ENCODE assay signal across 8 mouse cellular contexts in genomic region chr5:109924129-109924528, GRCm38 (mm10). TPM values are rescaled to one million over a fixed set of nuclear protein-coding genes. Genes with fewer than 3 reads are reported as not detected.
DNase-seq lines count a peak whose midpoint lies in the region; ATAC-seq and TF ChIP-seq lines count a peak whose summit lies in the region.
"Not testable (repeated sequence)": the region's sequence is repeated elsewhere in the genome, so short reads cannot be mapped to it uniquely, and the experiment has no call there.

No protein-coding gene starts in this region.

- H3ac ChIP-seq in C2C12 (ENCODE audit: control insufficient read depth, insufficient read length, low read depth): not testable (repeated sequence)

- ATAC-seq in heart, embryonic 15.5 days (replicated peaks; ENCODE audit: insufficient number of reproducible peaks, insufficient read depth, low FRiP score, low read depth); liver, embryonic 11.5 days (replicated peaks; ENCODE audit: low FRiP score); midbrain, embryonic 11.5 days (ENCODE audit: low FRiP score): not testable (repeated sequence)

- TF ChIP-seq POLR2A in brain, embryonic 14.5 days (IDR thresholded peaks at IDR 0.05; ENCODE audit: borderline replicate concordance, extremely low read depth, insufficient read depth, insufficient read length, poor library complexity, severe bottlenecking); kidney, adult 2 months (IDR thresholded peaks at IDR 0.05; ENCODE audit: low read depth, low read length); spleen, adult 2 months (IDR thresholded peaks at IDR 0.05; ENCODE audit: low read depth, low read length): not testable (repeated sequence)

- not testable (repeated sequence) for H3K27me3 ChIP-seq in C2C12 (ENCODE audit: control insufficient read depth, insufficient read depth, insufficient read length); forebrain, embryonic 10.5 days (ENCODE audit: poor library complexity, severe bottlenecking); heart, embryonic 15.5 days; kidney, adult 2 months (replicated peaks; ENCODE audit: control insufficient read depth, insufficient read depth, low read length); liver, embryonic 11.5 days (replicated peaks; ENCODE audit: control insufficient read depth, insufficient read depth, low read length); midbrain, embryonic 11.5 days (ENCODE audit: control insufficient read depth, insufficient read depth, low read length); spleen, adult 2 months (ENCODE audit: control insufficient read depth, insufficient read depth, low read length)

- H3K9ac ChIP-seq in heart, embryonic 15.5 days: peak overlapping the region; percentile 46; the same call in 1 of the 2 replicates
- peak overlapping the region; percentile 68; the same call in 1 of the 2 replicates for H3K9ac ChIP-seq in liver, embryonic 11.5 days (ENCODE audit: low read depth, low read length)
- peak overlapping the region; percentile 52 for H3K9ac ChIP-seq in midbrain, embryonic 11.5 days (ENCODE audit: low read length)

- WGBS in forebrain, embryonic 10.5 days: 27% methylated on average over 2 of the region's 2 CpGs
- WGBS in heart, embryonic 15.5 days: 21% methylated on average over 2 of the region's 2 CpGs
- 8% methylated on average over 2 of the region's 2 CpGs for WGBS in kidney, adult 2 months
- 13% methylated on average over 2 of the region's 2 CpGs for WGBS in liver, embryonic 11.5 days
- 27% methylated on average over 2 of the region's 2 CpGs for whole genome bisulfite sequencing in midbrain, embryonic 11.5 days
- 15% methylated on average over 2 of the region's 2 CpGs for WGBS in spleen, adult 2 months

- H3K4me3 ChIP-seq in C2C12 (ENCODE audit: insufficient read depth, poor library complexity, severe bottlenecking): peak overlapping the region; percentile 46
- peak overlapping the region; percentile 60 for H3K4me3 ChIP-seq in forebrain, embryonic 10.5 days
- peak overlapping the region; percentile 62 for H3K4me3 ChIP-seq in heart, embryonic 15.5 days
- H3K4me3 ChIP-seq in kidney, adult 2 months (ENCODE audit: insufficient read depth, low read depth, low read length): not testable (repeated sequence)
- H3K4me3 ChIP-seq in liver, embryonic 11.5 days (ENCODE audit: low read depth, low read length): peak overlapping the region; percentile 50
- H3K4me3 ChIP-seq in midbrain, embryonic 11.5 days (ENCODE audit: low read depth, low read length): peak overlapping the region; percentile 44
- peak overlapping the region; percentile 33; the same call in 1 of the 2 replicates for H3K4me3 ChIP-seq in spleen, adult 2 months (ENCODE audit: extremely low read depth, insufficient read depth, insufficient read length)

- H3K79me3 ChIP-seq in C2C12 (ENCODE audit: low read depth): peaks cover 12% of the 10 kb centered on the region

- H3K4me1 ChIP-seq in forebrain, embryonic 10.5 days; heart, embryonic 15.5 days (replicated peaks); kidney, adult 2 months (ENCODE audit: control insufficient read depth, insufficient read depth, low read length); liver, embryonic 11.5 days (replicated peaks; ENCODE audit: control insufficient read depth, insufficient read depth, low read length); midbrain, embryonic 11.5 days (ENCODE audit: control insufficient read depth, insufficient read depth, low read length); spleen, adult 2 months (ENCODE audit: control insufficient read depth, insufficient read depth, insufficient read length): not testable (repeated sequence)

- not testable (repeated sequence) for H3K9me3 ChIP-seq in forebrain, embryonic 10.5 days; heart, embryonic 15.5 days (replicated peaks); liver, embryonic 11.5 days (ENCODE audit: control insufficient read depth, low read length); midbrain, embryonic 11.5 days (ENCODE audit: control insufficient read depth, low read length)

- DNase-seq in brain, embryonic 14.5 days (ENCODE audit: low read depth): peak; percentile 12
- DNase-seq in forebrain, embryonic 10.5 days (ENCODE audit: extremely low spot score, low spot score); liver, embryonic 11.5 days (ENCODE audit: low spot score); spleen, adult 2 months (ENCODE audit: low read depth in 1 of 2, low spot score in 2 of 2): not testable (repeated sequence)
- peak; percentile 4 for DNase-seq in kidney, adult 2 months
- DNase-seq in midbrain, embryonic 11.5 days (ENCODE audit: low spot score, missing footprints): peak; percentile 81

- H3K4me2 ChIP-seq in heart, embryonic 15.5 days: peak overlapping the region; percentile 62
- peak overlapping the region; percentile 64 for H3K4me2 ChIP-seq in liver, embryonic 11.5 days
- H3K4me2 ChIP-seq in midbrain, embryonic 11.5 days: peak overlapping the region; percentile 44

- peak overlapping the region; percentile 84 for H3K27ac ChIP-seq in forebrain, embryonic 10.5 days
- not testable (repeated sequence) for H3K27ac ChIP-seq in heart, embryonic 15.5 days; kidney, adult 2 months (ENCODE audit: insufficient read depth, low read depth, low read length); liver, embryonic 11.5 days (ENCODE audit: low read depth, low read length); midbrain, embryonic 11.5 days (ENCODE audit: low read depth, low read length); spleen, adult 2 months (ENCODE audit: insufficient read depth, low read length)

- TF ChIP-seq CTCF in C2C12 (IDR thresholded peaks at IDR 0.05; ENCODE audit: control insufficient read depth, insufficient read depth, insufficient read length); brain, embryonic 14.5 days (IDR thresholded peaks at IDR 0.05; ENCODE audit: borderline replicate concordance, extremely low read depth, insufficient read depth, insufficient read length); kidney, adult 2 months (conservative IDR thresholded peaks at IDR 0.05; ENCODE audit: insufficient read depth, insufficient read length, low read depth, low read length); spleen, adult 2 months (IDR thresholded peaks at IDR 0.05; ENCODE audit: extremely low read depth, insufficient read depth, insufficient read length, insufficient replicate concordance): not testable (repeated sequence)

- H3K79me2 ChIP-seq in C2C12 (ENCODE audit: control insufficient read depth, insufficient read depth): peaks cover 22% of the 10 kb centered on the region

- not testable (repeated sequence) for H3K36me3 ChIP-seq in C2C12 (ENCODE audit: control insufficient read depth, insufficient read depth); heart, embryonic 15.5 days; kidney, adult 2 months (ENCODE audit: control insufficient read depth, insufficient read depth, low read length); liver, embryonic 11.5 days (ENCODE audit: control insufficient read depth, insufficient read depth, low read length); midbrain, embryonic 11.5 days (ENCODE audit: control insufficient read depth, insufficient read depth, low read length); spleen, adult 2 months (ENCODE audit: control insufficient read depth, insufficient read depth, low read length)
- H3K36me3 ChIP-seq in forebrain, embryonic 10.5 days (replicated peaks): peaks cover 27% of the 10 kb centered on the region

RNA-seq across cellular contexts. Expression of gene Gm15446, which starts 0.9 kb away (rescaled TPM):
- polyA plus RNA-seq in C2C12 (2012; fragmentation: generic; extraction: Trizol): 0.88 TPM
- polyA plus RNA-seq in brain, embryonic 14.5 days (2012; rRNA removed): 0.05 and 0.09 TPM in 2 replicates
- 0.68 and 0.81 TPM in 2 replicates for polyA plus RNA-seq in forebrain, embryonic 10.5 days (2016; fragmentation: Nextera tagmentation; extraction: Ambion mirVana)
- polyA plus RNA-seq in heart, embryonic 15.5 days (2015; fragmentation: Nextera tagmentation; extraction: Ambion mirVana): 0.19 and 0.47 TPM in 2 replicates
- polyA plus RNA-seq in kidney, adult 2 months (2012; rRNA removed): 1.7 and 18.8 TPM in 2 replicates
- polyA plus RNA-seq in liver, embryonic 11.5 days (2014; fragmentation: Nextera tagmentation; extraction: Ambion mirVana): 0.30 and 0.92 TPM in 2 replicates
- polyA plus RNA-seq in midbrain, embryonic 11.5 days (2014; fragmentation: Nextera tagmentation; extraction: Ambion mirVana): 0.45 and 0.62 TPM in 2 replicates
- 1.3 and 1.5 TPM in 2 replicates for polyA plus RNA-seq in spleen, adult 2 months (2012; rRNA removed)
